Mouse (Mus musculus) cerebellum, adult 9-10 months (tissue): ENCODE measurements around the gene 2310061N02Rik.
A peak's percentile ranks its signal among the peaks of the same experiment; 100 is the strongest.
"Not testable (repeated sequence)": the region's sequence is repeated elsewhere in the genome, so short reads cannot be mapped to it uniquely, and the experiment has no call there.

Source experiments
- DNase-seq: peaks from one replicate; pipeline ENCODE4 v3.0.0; 2022

The 2310061N02Rik gene

GRCm38 (mm10) chr16:88707496-88708012 is at the start of gene 2310061N02Rik:
Gene 2310061N02Rik (minus strand): TSS chr16:88707962.
- DNase-seq: peak; percentile 14

- not testable (repeated sequence) for DNase-seq
These were observed 43.8 kb upstream of the 2310061N02Rik start, which contains the start of gene Krtap13 for GRCm38 (mm10) chr16:88751535-88751934. Gene Krtap13 (minus strand): TSS chr16:88751635.

DNA sequence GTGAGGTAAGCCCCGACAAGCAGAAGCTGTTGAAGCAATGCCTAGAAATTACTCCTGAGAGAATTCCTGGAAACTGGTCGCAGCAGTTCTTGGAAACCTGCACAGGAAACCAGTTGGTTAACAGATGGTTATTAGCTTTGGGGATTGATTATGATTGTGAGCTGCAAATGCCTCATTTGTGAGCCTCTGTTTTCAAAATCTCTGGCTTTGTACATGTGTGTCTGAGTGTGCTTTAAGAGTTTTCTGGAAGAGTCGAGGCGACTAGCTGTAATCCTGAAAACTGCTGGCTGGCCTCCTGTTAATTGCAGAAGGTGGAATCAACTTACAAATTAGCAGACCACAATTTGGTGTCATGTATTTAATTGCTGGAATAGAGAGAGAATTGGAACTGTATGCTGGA is 40.2 kb upstream of the 2310061N02Rik start:
- DNase-seq: no peak

GRCm38 (mm10) chr16:88744750-88745340 is 37.1 kb upstream of the 2310061N02Rik start:
- no peak for DNase-seq

GRCm38 (mm10) chr16:88735391-88735790 is 27.6 kb upstream of the 2310061N02Rik start:
- no peak for DNase-seq

- peak; percentile 3 for DNase-seq
These were observed 21.1 kb upstream of the 2310061N02Rik start, which contains the start of gene Krtap13-1 for GRCm38 (mm10) chr16:88728812-88729275. Gene Krtap13-1 (plus strand): TSS chr16:88728862.

DNA sequence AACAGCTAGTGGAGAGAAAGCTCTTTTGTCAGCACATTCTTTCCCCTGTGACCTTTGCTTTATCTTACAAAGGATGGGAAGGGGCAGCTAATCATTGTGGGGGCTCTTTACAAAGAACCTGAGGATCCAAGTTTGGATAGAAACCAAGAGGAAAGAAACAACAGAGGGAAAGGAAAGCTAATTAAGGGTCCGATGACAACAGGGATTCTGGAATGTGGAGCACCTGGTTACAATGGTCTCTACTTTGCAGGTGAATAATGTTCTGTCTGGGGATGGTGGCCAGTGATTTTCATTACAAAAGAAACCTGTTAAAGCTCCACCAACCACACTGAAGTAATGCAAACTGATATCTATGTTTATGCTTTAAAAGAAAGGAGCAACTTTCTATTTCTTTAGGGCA is 12.3 kb upstream of the 2310061N02Rik start:
- no peak for DNase-seq

- no peak for DNase-seq
These were observed 8.8 kb upstream of the 2310061N02Rik start for GRCm38 (mm10) chr16:88716549-88716948.

DNA sequence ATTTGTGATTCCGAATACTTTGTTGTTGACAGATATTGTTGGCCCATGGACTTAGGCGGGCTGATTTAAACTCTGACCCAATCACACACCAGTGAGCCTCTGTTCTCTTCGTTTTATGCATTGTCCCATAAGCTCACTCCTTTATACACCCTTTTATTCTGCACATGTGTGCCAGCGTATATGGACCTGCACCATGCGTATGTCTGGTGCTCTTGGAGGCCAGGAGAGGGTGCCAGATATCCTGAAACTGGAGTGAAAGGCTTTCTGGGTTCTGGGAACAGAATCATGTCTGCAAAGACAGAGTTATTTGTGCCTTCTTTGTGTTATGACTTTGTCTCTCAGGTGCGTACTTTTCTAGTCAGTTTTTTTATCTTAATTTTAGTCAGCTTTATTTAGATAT is 3.5 kb upstream of the 2310061N02Rik start:
- no peak for DNase-seq

- DNase-seq: no peak
These were observed 3.0 kb upstream of the 2310061N02Rik start for GRCm38 (mm10) chr16:88710757-88711156.

DNA sequence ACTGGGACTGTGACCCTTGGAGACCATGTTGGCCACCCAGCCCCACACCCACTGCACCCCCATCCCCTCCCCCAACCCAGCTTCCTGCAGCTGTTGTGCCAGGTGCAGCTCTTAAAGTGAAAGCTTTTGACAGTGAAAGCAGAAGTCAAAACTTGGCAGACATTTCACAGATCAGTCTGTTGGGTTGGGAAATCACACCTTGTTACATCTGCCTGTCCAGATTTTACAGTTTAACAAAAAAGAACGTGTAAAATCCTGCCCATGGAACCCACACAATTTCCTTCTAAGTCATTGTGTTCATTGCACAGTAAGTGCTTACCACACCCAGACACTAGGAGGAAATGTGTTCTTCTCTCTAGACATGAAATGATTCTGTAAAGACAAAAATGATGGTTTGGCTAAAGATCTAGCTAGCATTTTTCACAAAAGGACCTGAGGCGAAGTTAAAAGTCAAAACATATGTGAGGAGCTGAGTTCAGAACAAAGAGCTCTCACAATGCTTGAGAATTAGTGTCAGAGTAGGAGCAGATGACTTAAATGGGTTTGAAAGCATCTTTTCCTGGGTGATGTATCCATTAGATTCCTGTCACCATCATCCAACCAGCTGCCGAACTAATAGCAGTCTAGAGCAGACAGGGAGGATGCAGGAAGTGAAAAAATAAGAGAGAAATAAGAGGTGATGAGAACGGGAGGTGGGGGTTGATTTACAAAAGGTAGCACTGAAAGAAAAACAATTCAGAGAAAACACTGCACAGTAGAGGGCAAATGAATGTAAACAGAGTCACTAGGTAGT is 6.5 kb downstream of the 2310061N02Rik start:
- no peak for DNase-seq

DNA sequence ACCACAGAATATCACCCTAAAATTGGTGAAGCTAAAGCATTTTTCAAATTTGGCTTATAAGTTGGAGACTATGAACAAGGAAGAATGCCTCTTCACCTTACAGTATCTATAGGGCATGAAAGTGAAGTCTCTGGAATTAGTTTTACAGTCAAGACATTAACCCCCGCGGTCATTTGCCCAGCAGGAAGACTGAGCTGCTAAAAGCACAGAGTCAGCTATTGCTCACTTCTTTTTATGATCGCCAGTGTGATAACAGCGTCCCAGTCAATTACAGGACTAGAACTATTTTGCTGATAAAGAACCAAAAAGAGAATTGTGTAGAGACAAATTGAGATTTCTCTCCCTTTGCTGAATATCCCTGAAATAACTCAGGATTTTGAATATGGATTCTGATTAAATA is 11.5 kb downstream of the 2310061N02Rik start:
- no peak for DNase-seq

GRCm38 (mm10) chr16:88681282-88681681 is 26.5 kb downstream of the 2310061N02Rik start:
- DNase-seq: peak; percentile 3

DNA sequence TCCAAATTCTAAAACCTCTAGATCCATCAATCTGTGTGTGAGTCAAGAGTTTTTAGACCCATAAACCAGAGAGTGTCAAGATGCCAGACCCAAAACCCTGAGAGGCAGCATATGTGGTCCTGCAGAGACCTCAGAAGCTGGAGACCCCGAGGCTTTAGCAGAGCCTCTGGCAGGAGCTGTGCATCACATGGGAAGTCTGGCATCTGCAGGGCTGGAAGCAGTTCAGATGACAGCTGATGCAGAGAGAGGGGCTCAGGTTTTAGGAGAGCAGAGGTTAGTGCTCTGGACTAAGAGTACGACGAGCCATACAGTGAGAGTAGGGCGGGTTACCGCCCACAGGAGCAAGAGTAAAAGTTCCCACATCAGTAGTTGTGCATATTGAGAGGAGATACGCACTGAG is 28.7 kb downstream of the 2310061N02Rik start:
- no peak for DNase-seq

DNA sequence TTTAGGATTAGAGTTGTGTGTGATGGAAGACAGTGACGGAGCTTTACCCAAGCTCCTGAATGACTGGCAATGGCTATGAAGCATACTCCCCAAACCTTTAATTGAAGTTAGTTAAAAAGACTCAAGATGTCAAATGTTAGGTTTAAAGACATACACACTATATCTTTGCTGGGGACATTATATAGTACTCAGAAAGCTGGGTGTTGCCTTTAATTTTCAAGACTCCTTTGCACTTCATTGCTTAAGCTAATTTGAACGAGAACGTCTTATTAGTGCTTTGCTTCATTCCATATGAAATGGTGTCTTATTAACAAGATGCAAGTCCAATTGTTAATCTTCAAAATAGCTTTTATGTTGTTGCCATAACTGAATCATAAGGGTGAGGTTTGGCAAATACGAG is 36.2 kb downstream of the 2310061N02Rik start, which contains the start of gene Krtap27-1:
Krtap27-1 (minus strand) TSS at position 101 of the 400 bp plus-strand sequence.
- no peak for DNase-seq

DNA sequence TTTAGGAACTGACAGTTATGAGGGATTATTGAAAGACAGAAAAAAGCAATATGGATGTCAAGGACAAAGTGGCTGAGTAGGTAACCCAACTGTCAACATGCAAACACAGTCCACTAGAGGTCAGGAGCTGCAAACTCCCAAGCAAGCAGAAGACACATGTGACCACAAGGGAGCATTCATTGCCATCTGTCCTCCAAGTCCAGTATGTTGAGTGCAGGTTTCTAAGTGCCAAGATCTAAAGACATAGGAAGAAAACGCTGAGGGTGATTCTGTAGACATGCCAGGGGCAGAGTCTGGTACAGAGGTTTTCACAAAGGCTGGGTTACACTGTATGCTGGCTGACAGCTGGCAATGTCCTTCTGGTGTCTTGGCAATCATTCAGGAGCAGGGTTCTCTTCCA is 50.3 kb downstream of the 2310061N02Rik start:
- no peak for DNase-seq
